Mouse (Mus musculus): ENCODE measurements around the gene Nkiras2. TPM values are rescaled to one million over a fixed set of nuclear protein-coding genes. Genes with fewer than 3 reads are reported as not detected.
"Not testable (repeated sequence)": the region's sequence is repeated elsewhere in the genome, so short reads cannot be mapped to it uniquely, and the experiment has no call there.

Nkiras2 gene
- total and polyA plus RNA-seq, 3 experiments, result 53.8 to 70.0 (median 60.0) TPM

DNA sequence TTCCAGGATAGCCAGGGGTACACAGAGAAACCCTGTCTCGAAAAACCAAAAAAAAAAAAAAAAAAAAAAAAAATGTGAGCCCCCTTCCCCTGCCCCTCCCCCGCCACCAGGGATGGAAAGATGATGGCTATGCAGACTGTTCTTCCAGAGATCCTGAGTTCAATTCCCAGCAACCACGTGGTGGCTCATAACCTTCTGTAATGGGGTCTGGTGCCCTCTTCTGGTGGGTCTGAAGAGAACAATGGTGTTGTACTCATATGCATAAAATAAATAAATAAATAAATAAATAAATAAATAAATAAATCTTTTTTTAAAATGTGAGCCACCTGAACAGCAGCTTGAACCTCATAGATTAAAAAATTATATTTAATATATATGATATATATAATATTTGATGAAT is 36.5 kb downstream of the Nkiras2 start:
- in situ Hi-C loops (cut with MboI; ENCODE audit: low pct_ligation_motif_present, low pct_unique_long_range_greater_than_20kb, low sequenced_read_pairs); DNase-seq (ENCODE audit: extremely low read depth); H3K27ac ChIP-seq (ENCODE audit: insufficient read depth, low read depth); H3K79me2 ChIP-seq (replicated peaks; ENCODE audit: control insufficient read depth, extremely low read depth, insufficient read depth, poor library complexity, severe bottlenecking); dilution Hi-C loops (cut with MboI; ENCODE audit: extremely low pct_ligation_motif_present, extremely low pct_unique_long_range_greater_than_20kb, low sequenced_read_pairs); H3K36me3 ChIP-seq (replicated peaks in 1 of 2; ENCODE audit: control insufficient read depth in 1 of 2, insufficient read depth in 1 of 2, low read length in 1 of 2); H3K9ac ChIP-seq (ENCODE audit: insufficient read depth, low read depth); H3K4me2 ChIP-seq (ENCODE audit: insufficient read depth, low read depth, poor library complexity, severe bottlenecking); H3K4me3 ChIP-seq (replicated peaks in 1 of 3; ENCODE audit: low read depth in 2 of 3, low read length in 2 of 3, poor library complexity in 1 of 3); H3K4me1 ChIP-seq (ENCODE audit: control insufficient read depth in 1 of 2, insufficient read depth in 2 of 2); H3K9me3 ChIP-seq (replicated peaks; ENCODE audit: low read length): not testable (repeated sequence)
- peaks cover 36% of the 10 kb centered on the region for H3K27me3 ChIP-seq (replicated peaks)
- TF ChIP-seq CTCF (conservative IDR thresholded peaks at IDR 0.05 in 1 of 2, IDR thresholded peaks at IDR 0.05 in 1 of 2; ENCODE audit: low read depth in 2 of 2, low read length in 2 of 2), result peak in 1 of 2 experiments; percentile 29; a peak in 1 of 4 replicates

DNA sequence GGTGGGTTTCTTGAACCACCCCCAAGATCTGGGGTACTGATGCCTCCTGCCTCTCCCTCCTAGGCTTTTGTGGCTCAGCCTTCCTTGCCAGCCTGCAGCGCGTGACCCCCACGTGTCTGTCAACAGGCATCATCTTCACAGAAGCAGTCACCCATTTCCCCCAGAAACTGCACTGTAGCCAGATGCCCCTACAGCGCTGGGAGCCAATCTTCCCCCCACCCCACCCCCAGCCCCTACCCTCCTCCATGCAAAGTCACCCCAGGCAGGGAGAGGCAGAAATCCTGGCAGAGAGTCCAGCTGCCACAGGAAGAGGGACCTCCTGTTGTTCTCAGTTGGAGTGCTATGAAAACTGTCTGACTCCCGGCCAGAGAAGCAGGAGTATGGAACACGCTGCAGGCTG is 37.4 kb downstream of the Nkiras2 start:
- dilution Hi-C loops (cut with MboI; ENCODE audit: extremely low pct_ligation_motif_present, extremely low pct_unique_long_range_greater_than_20kb, low sequenced_read_pairs), result no loop called here
- H3K4me1 ChIP-seq (ENCODE audit: control insufficient read depth in 1 of 2, insufficient read depth in 2 of 2), result no peaks in the 10 kb centered on the region; a peak in 1 of 4 replicates
- H3K27ac ChIP-seq (ENCODE audit: insufficient read depth, low read depth), result no peak overlapping the region
- H3K4me3 ChIP-seq (replicated peaks in 1 of 3; ENCODE audit: low read depth in 2 of 3, low read length in 2 of 3, poor library complexity in 1 of 3), result no peak overlapping the region
- peaks cover 27% of the 10 kb centered on the region for H3K27me3 ChIP-seq (replicated peaks)
- in situ Hi-C loops (cut with MboI; ENCODE audit: low pct_ligation_motif_present, low pct_unique_long_range_greater_than_20kb, low sequenced_read_pairs), result no loop called here
- H3K79me2 ChIP-seq (replicated peaks; ENCODE audit: control insufficient read depth, extremely low read depth, insufficient read depth, poor library complexity, severe bottlenecking), result no peaks in the 10 kb centered on the region
- no peak overlapping the region for H3K4me2 ChIP-seq (ENCODE audit: insufficient read depth, low read depth, poor library complexity, severe bottlenecking)
- TF ChIP-seq ZMIZ1 (IDR thresholded peaks at IDR 0.05; ENCODE audit: low read depth, low read length), result no peak
- no peak for TF ChIP-seq JUN (IDR thresholded peaks at IDR 0.05; ENCODE audit: insufficient read depth, low read depth, low read length)
- no peak for TF ChIP-seq ZNF384 (IDR thresholded peaks at IDR 0.05; ENCODE audit: low read depth, low read length)
- TF ChIP-seq EP300 (IDR thresholded peaks at IDR 0.05; ENCODE audit: low read length), result no peak
- TF ChIP-seq CHD2 (IDR thresholded peaks at IDR 0.05; ENCODE audit: low read length), result no peak
- TF ChIP-seq TCF12 (IDR thresholded peaks at IDR 0.05; ENCODE audit: low read depth, low read length), result no peak
- no peak for TF ChIP-seq SIN3A (IDR thresholded peaks at IDR 0.05; ENCODE audit: low read length)
- TF ChIP-seq JUND (conservative IDR thresholded peaks at IDR 0.05; ENCODE audit: low read depth, low read length), result no peak
- no peak for TF ChIP-seq UBTF (IDR thresholded peaks at IDR 0.05; ENCODE audit: low read depth, low read length)
- TF ChIP-seq MAX (IDR thresholded peaks at IDR 0.05; ENCODE audit: low read length), result no peak
- TF ChIP-seq MAZ (IDR thresholded peaks at IDR 0.05; ENCODE audit: low read depth, low read length), result no peak
- no peaks in the 10 kb centered on the region for H3K36me3 ChIP-seq (replicated peaks in 1 of 2; ENCODE audit: control insufficient read depth in 1 of 2, insufficient read depth in 1 of 2, low read length in 1 of 2)
- H3K9ac ChIP-seq (ENCODE audit: insufficient read depth, low read depth), result no peak overlapping the region
- DNase-seq (ENCODE audit: extremely low read depth), result no peak
- no peaks in the 10 kb centered on the region for H3K9me3 ChIP-seq (replicated peaks; ENCODE audit: low read length)

DNA sequence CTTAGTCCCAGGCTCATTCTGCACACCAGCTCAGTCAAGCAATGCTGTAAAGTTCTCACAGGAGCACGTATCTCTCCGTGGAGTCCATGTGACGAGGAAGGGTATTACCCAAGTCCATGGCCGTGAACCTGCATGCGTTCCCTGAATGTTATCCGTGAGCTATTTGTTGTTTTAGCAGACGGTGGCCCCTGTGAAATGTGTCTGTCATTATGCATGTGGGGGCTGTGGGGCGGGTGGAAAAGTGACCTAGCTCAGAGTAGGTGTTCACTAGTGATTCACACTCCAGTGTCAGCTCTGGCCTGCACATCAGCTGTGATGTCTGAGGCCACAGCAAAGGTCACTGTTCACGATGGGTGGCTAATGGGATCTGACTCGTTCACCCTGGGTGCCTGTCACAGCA is 40.8 kb downstream of the Nkiras2 start:
- H3K27me3 ChIP-seq (replicated peaks), result peaks cover under 1% of the 10 kb centered on the region
- no peak overlapping the region for H3K9ac ChIP-seq (ENCODE audit: insufficient read depth, low read depth)
- no peak overlapping the region for H3K27ac ChIP-seq (ENCODE audit: insufficient read depth, low read depth)
- no peaks in the 10 kb centered on the region for H3K36me3 ChIP-seq (replicated peaks in 1 of 2; ENCODE audit: control insufficient read depth in 1 of 2, insufficient read depth in 1 of 2, low read length in 1 of 2)
- H3K79me2 ChIP-seq (replicated peaks; ENCODE audit: control insufficient read depth, extremely low read depth, insufficient read depth, poor library complexity, severe bottlenecking), result no peaks in the 10 kb centered on the region
- DNase-seq (ENCODE audit: extremely low read depth), result no peak
- dilution Hi-C loops (cut with MboI; ENCODE audit: extremely low pct_ligation_motif_present, extremely low pct_unique_long_range_greater_than_20kb, low sequenced_read_pairs), result no loop called here
- H3K4me2 ChIP-seq (ENCODE audit: insufficient read depth, low read depth, poor library complexity, severe bottlenecking), result no peak overlapping the region
- in situ Hi-C loops (cut with MboI; ENCODE audit: low pct_ligation_motif_present, low pct_unique_long_range_greater_than_20kb, low sequenced_read_pairs), result no loop called here
- H3K4me3 ChIP-seq (replicated peaks in 1 of 3; ENCODE audit: low read depth in 2 of 3, low read length in 2 of 3, poor library complexity in 1 of 3), result no peak overlapping the region
- no peaks in the 10 kb centered on the region for H3K9me3 ChIP-seq (replicated peaks; ENCODE audit: low read length)
- no peaks in the 10 kb centered on the region; a peak in 1 of 4 replicates for H3K4me1 ChIP-seq (ENCODE audit: control insufficient read depth in 1 of 2, insufficient read depth in 2 of 2)
- no peak for TF ChIP-seq POLR2A (IDR thresholded peaks at IDR 0.05; ENCODE audit: low read depth, low read length)
- no peak for TF ChIP-seq ELF1 (IDR thresholded peaks at IDR 0.05; ENCODE audit: low read depth, low read length)
- no peak for TF ChIP-seq NRF1 (IDR thresholded peaks at IDR 0.05; ENCODE audit: low read depth, low read length)
- TF ChIP-seq POLR2AphosphoS2 (IDR thresholded peaks at IDR 0.05; ENCODE audit: low read depth, low read length), result no peak
- no peak for TF ChIP-seq MAX (IDR thresholded peaks at IDR 0.05; ENCODE audit: low read length)
- TF ChIP-seq MAZ (IDR thresholded peaks at IDR 0.05; ENCODE audit: low read depth, low read length), result no peak
- TF ChIP-seq SIN3A (IDR thresholded peaks at IDR 0.05; ENCODE audit: low read length), result no peak
- TF ChIP-seq MEF2A (IDR thresholded peaks at IDR 0.05; ENCODE audit: borderline replicate concordance, low read depth, low read length), result no peak
- no peak for TF ChIP-seq CHD2 (IDR thresholded peaks at IDR 0.05; ENCODE audit: low read length)
- TF ChIP-seq UBTF (IDR thresholded peaks at IDR 0.05; ENCODE audit: low read depth, low read length), result no peak
- TF ChIP-seq MAFK (IDR thresholded peaks at IDR 0.05; ENCODE audit: insufficient replicate concordance, low read length), result no peak
- TF ChIP-seq RAD21 (IDR thresholded peaks at IDR 0.05; ENCODE audit: low read depth, low read length), result no peak
- TF ChIP-seq ZKSCAN1 (IDR thresholded peaks at IDR 0.05; ENCODE audit: borderline replicate concordance, low read depth, low read length), result no peak
- no peak for TF ChIP-seq IRF4 (IDR thresholded peaks at IDR 0.05; ENCODE audit: low read depth, low read length)
- TF ChIP-seq USF2 (conservative IDR thresholded peaks at IDR 0.05; ENCODE audit: low read depth, low read length), result no peak
- no peak for TF ChIP-seq PAX5 (IDR thresholded peaks at IDR 0.05; ENCODE audit: low read length)
